Mouse (Mus musculus) lung, embryonic 15.5 days (tissue): ENCODE results near the gene Taf1b. TPM values are rescaled to one million over a fixed set of nuclear protein-coding genes. Genes with fewer than 3 reads are reported as not detected.

ENCODE experiments used
- polyA plus RNA-seq: library from polyadenylated mRNA; unstranded; fragments of >200 nt; fragmentation: Nextera tagmentation; extraction: Ambion mirVana; gene quantifications from 2 replicates; pipeline ENCODE4 v1.2.1, GENCODE M21; 2015

The Taf1b gene
- polyA plus RNA-seq, 1 experiment from 2014 or later: 28.2 TPM

Other genes starting within 250 kb of the Taf1b start
- 3.7 and 3.9 TPM in 2 replicates for gene Grhl1, start 73.9 kb downstream of the Taf1b start, polyA plus RNA-seq
- 12.6 and 15.0 TPM in 2 replicates for gene Klf11, start 152.9 kb downstream of the Taf1b start, polyA plus RNA-seq
- gene Cys1, start 183.5 kb downstream of the Taf1b start, polyA plus RNA-seq: 2.1 and 2.2 TPM in 2 replicates
- gene Rrm2, start 209.9 kb downstream of the Taf1b start, polyA plus RNA-seq: 222 and 224 TPM in 2 replicates